Mouse (Mus musculus) heart, embryonic 10.5 days (tissue): ENCODE data around the gene Taok3. TPM values are rescaled to one million over a fixed set of nuclear protein-coding genes. Genes with fewer than 3 reads are reported as not detected.

Experiments used
- DNase-seq: peaks from one replicate; pipeline ENCODE4 v3.0.0-alpha.2; 2017; ENCODE audit warnings: low spot score
- H3K27ac ChIP-seq: fragments of 300-500 bp; sonication (generic); 2 replicates; pipeline ENCODE4 v1.5.1; 2016; ENCODE audit warnings: mild to moderate bottlenecking
- H3K27me3 ChIP-seq: fragments of 300-500 bp; sonication (generic); 2 replicates; pipeline ENCODE4 v1.6.1; 2016; ENCODE audit warnings: mild to moderate bottlenecking; ENCODE audit not compliant: poor library complexity, insufficient read depth, severe bottlenecking
- H3K36me3 ChIP-seq: fragments of 300-500 bp; sonication (generic); 2 replicates; pipeline ENCODE4 v1.6.1; 2016; ENCODE audit warnings: mild to moderate bottlenecking, moderate library complexity
- H3K4me1 ChIP-seq: fragments of 300-500 bp; sonication (generic); 2 replicates; pipeline ENCODE4 v1.6.1; 2016; ENCODE audit warnings: mild to moderate bottlenecking
- H3K4me3 ChIP-seq: fragments of 300-500 bp; sonication (generic); 2 replicates; pipeline ENCODE4 v1.5.1; 2016; ENCODE audit warnings: mild to moderate bottlenecking, moderate library complexity
- H3K9me3 ChIP-seq: fragments of 300-500 bp; sonication (generic); 2 replicates; pipeline ENCODE4 v1.6.1; 2016; ENCODE audit warnings: mild to moderate bottlenecking, moderate library complexity
- WGBS: fragments of 180-500 bp; shearing (Covaris S2); methylation state at CpG from one replicate; pipeline ENCODE4 v1.1.7; 2016; 5-methylcytosine and 5-hydroxymethylcytosine counted together
- polyA plus RNA-seq: library from polyadenylated mRNA; unstranded; fragments of >200 nt; fragmentation: Nextera tagmentation; extraction: Ambion mirVana; gene quantifications from 2 replicates; pipeline ENCODE4 v1.2.1, GENCODE M21; 2016

The Taok3 gene
- polyA plus RNA-seq, 1 experiment from 2014 or later: 18.6 TPM

GRCm38 (mm10) chr5:117153527-117154091, 33.7 kb downstream of the Taok3 start:
- Histone ChIP-seq H3K36me3 (peaks cover 4% of the 10 kb centered on the region; the same call in 1 of the 2 replicates), H3K4me1 (no peaks in the 10 kb centered on the region; the same call in 1 of the 2 replicates), H3K9me3 (peaks cover 7% of the 10 kb centered on the region), H3K27me3 (no peaks in the 10 kb centered on the region), H3K27ac (no peak overlapping the region), H3K4me3 (no peak overlapping the region)
- WGBS: 78% methylated on average over 15 of the region's 15 CpGs
- DNase-seq: no peak

- Histone ChIP-seq H3K27me3 (no peaks in the 10 kb centered on the region), H3K4me1 (peaks cover 16% of the 10 kb centered on the region), H3K9me3 (no peaks in the 10 kb centered on the region), H3K4me3 (no peak overlapping the region), H3K27ac (no peak overlapping the region), H3K36me3 (peaks cover 3% of the 10 kb centered on the region; the same call in 1 of the 2 replicates)
- no peak for DNase-seq
- 84% methylated on average over 7 of the region's 7 CpGs for WGBS
Measured at GRCm38 (mm10) chr5:117158335-117159018, 38.5 kb downstream of the Taok3 start.

- H3K36me3 ChIP-seq: 0 out of 2 replicates have a peak, but pooled peaks cover 5% of the 10 kb centered on the region
- H3K4me3 ChIP-seq: no peak overlapping the region
- no peaks in the 10 kb centered on the region for H3K27me3 ChIP-seq
- peaks cover 16% of the 10 kb centered on the region for H3K4me1 ChIP-seq
- WGBS: 51% methylated on average over 8 of the region's 8 CpGs
- H3K27ac ChIP-seq: no peak overlapping the region
- no peak for DNase-seq
- H3K9me3 ChIP-seq: no peaks in the 10 kb centered on the region
Measured at GRCm38 (mm10) chr5:117159326-117159725, 39.4 kb downstream of the Taok3 start.

GRCm38 (mm10) chr5:117159805-117160291, 39.9 kb downstream of the Taok3 start:
- no peaks in the 10 kb centered on the region for H3K27me3 ChIP-seq
- 0 out of 2 replicates have a peak, but pooled peaks cover 5% of the 10 kb centered on the region for H3K36me3 ChIP-seq
- H3K9me3 ChIP-seq: no peaks in the 10 kb centered on the region
- DNase-seq: no peak
- H3K4me1 ChIP-seq: peaks cover 16% of the 10 kb centered on the region
- H3K27ac ChIP-seq: 0 out of 2 replicates have a peak overlapping the region, but pooled peaks have one; percentile 16
- WGBS: 44% methylated on average over 6 of the region's 6 CpGs
- H3K4me3 ChIP-seq: no peak overlapping the region

GRCm38 (mm10) chr5:117160499-117160898, 40.6 kb downstream of the Taok3 start:
- 64% methylated on average over 10 of the region's 10 CpGs for WGBS
- Histone ChIP-seq H3K4me3 (no peak overlapping the region), H3K36me3 (0 out of 2 replicates have a peak, but pooled peaks cover 5% of the 10 kb centered on the region), H3K27me3 (no peaks in the 10 kb centered on the region), H3K27ac (no peak overlapping the region), H3K4me1 (peaks cover 17% of the 10 kb centered on the region), H3K9me3 (no peaks in the 10 kb centered on the region)
- no peak for DNase-seq

- peaks cover 21% of the 10 kb centered on the region for H3K4me1 ChIP-seq
- H3K36me3 ChIP-seq: 0 out of 2 replicates have a peak, but pooled peaks cover 3% of the 10 kb centered on the region
- WGBS: 90% methylated on average over 13 of the region's 13 CpGs
- no peaks in the 10 kb centered on the region for H3K9me3 ChIP-seq
- H3K27me3 ChIP-seq: no peaks in the 10 kb centered on the region
- H3K27ac ChIP-seq: no peak overlapping the region
- DNase-seq: no peak
- no peak overlapping the region for H3K4me3 ChIP-seq
Measured at GRCm38 (mm10) chr5:117163790-117164189, 43.9 kb downstream of the Taok3 start.

- Histone ChIP-seq H3K27me3 (no peaks in the 10 kb centered on the region), H3K9me3 (no peaks in the 10 kb centered on the region), H3K27ac (no peak overlapping the region), H3K4me3 (no peak overlapping the region), H3K4me1 (peaks cover 14% of the 10 kb centered on the region), H3K36me3 (0 out of 2 replicates have a peak, but pooled peaks cover 2% of the 10 kb centered on the region)
- DNase-seq: no peak
- WGBS: 89% methylated on average over 5 of the region's 5 CpGs
Measured at GRCm38 (mm10) chr5:117164516-117164915, 44.6 kb downstream of the Taok3 start.

- Histone ChIP-seq H3K4me1 (peaks cover 10% of the 10 kb centered on the region), H3K36me3 (0 out of 2 replicates have a peak, but pooled peaks cover 2% of the 10 kb centered on the region), H3K4me3 (no peak overlapping the region), H3K27ac (no peak overlapping the region), H3K9me3 (no peaks in the 10 kb centered on the region), H3K27me3 (no peaks in the 10 kb centered on the region)
- WGBS: 93% methylated on average over 2 of the region's 2 CpGs
- DNase-seq: no peak
Measured at GRCm38 (mm10) chr5:117164923-117165322, 45.0 kb downstream of the Taok3 start.

GRCm38 (mm10) chr5:117165946-117166345, 46.0 kb downstream of the Taok3 start:
- Histone ChIP-seq H3K4me1 (peaks cover 13% of the 10 kb centered on the region), H3K9me3 (no peaks in the 10 kb centered on the region), H3K4me3 (no peak overlapping the region), H3K36me3 (0 out of 2 replicates have a peak, but pooled peaks cover 2% of the 10 kb centered on the region), H3K27me3 (no peaks in the 10 kb centered on the region), H3K27ac (no peak overlapping the region)
- WGBS: 58% methylated on average over 2 of the region's 2 CpGs
- no peak for DNase-seq

GRCm38 (mm10) chr5:117166811-117167365, 47.0 kb downstream of the Taok3 start:
- Histone ChIP-seq H3K27ac (no peak overlapping the region), H3K36me3 (0 out of 2 replicates have a peak, but pooled peaks cover 2% of the 10 kb centered on the region), H3K4me3 (no peak overlapping the region), H3K27me3 (no peaks in the 10 kb centered on the region), H3K9me3 (no peaks in the 10 kb centered on the region), H3K4me1 (peaks cover 13% of the 10 kb centered on the region)
- WGBS: 77% methylated on average over 11 of the region's 11 CpGs
- no peak for DNase-seq

- no peak overlapping the region for H3K4me3 ChIP-seq
- no peaks in the 10 kb centered on the region for H3K27me3 ChIP-seq
- WGBS: 88% methylated on average over 14 of the region's 14 CpGs
- no peak for DNase-seq
- H3K4me1 ChIP-seq: peaks cover 13% of the 10 kb centered on the region
- no peak overlapping the region for H3K27ac ChIP-seq
- H3K9me3 ChIP-seq: no peaks in the 10 kb centered on the region
- 0 out of 2 replicates have a peak, but pooled peaks cover 2% of the 10 kb centered on the region for H3K36me3 ChIP-seq
Measured at GRCm38 (mm10) chr5:117168351-117169100, 48.6 kb downstream of the Taok3 start.

GRCm38 (mm10) chr5:117174057-117174456, 54.1 kb downstream of the Taok3 start:
- H3K4me3 ChIP-seq: no peak overlapping the region
- no peaks in the 10 kb centered on the region for H3K9me3 ChIP-seq
- DNase-seq: no peak
- whole genome bisulfite sequencing: 90% methylated on average over 7 of the region's 7 CpGs
- H3K27me3 ChIP-seq: no peaks in the 10 kb centered on the region
- no peak overlapping the region for H3K27ac ChIP-seq
- 0 out of 2 replicates have a peak, but pooled peaks cover 6% of the 10 kb centered on the region for H3K4me1 ChIP-seq
- no peaks in the 10 kb centered on the region; the same call in 1 of the 2 replicates for H3K36me3 ChIP-seq
